Mouse (Mus musculus) kidney, postnatal 4 days (tissue): ENCODE measurements around the gene Mib2.
A peak's percentile ranks its signal among the peaks of the same experiment; 100 is the strongest.
"Not testable (repeated sequence)": the region's sequence is repeated elsewhere in the genome, so short reads cannot be mapped to it uniquely, and the experiment has no call there.

Experiments used
- DNase-seq, 2 experiments: peaks; one replicate each; pipeline ENCODE4 v3.0.0; 2021; ENCODE audit warnings: mixed read lengths in 2 of 2

Mib2 gene

DNA sequence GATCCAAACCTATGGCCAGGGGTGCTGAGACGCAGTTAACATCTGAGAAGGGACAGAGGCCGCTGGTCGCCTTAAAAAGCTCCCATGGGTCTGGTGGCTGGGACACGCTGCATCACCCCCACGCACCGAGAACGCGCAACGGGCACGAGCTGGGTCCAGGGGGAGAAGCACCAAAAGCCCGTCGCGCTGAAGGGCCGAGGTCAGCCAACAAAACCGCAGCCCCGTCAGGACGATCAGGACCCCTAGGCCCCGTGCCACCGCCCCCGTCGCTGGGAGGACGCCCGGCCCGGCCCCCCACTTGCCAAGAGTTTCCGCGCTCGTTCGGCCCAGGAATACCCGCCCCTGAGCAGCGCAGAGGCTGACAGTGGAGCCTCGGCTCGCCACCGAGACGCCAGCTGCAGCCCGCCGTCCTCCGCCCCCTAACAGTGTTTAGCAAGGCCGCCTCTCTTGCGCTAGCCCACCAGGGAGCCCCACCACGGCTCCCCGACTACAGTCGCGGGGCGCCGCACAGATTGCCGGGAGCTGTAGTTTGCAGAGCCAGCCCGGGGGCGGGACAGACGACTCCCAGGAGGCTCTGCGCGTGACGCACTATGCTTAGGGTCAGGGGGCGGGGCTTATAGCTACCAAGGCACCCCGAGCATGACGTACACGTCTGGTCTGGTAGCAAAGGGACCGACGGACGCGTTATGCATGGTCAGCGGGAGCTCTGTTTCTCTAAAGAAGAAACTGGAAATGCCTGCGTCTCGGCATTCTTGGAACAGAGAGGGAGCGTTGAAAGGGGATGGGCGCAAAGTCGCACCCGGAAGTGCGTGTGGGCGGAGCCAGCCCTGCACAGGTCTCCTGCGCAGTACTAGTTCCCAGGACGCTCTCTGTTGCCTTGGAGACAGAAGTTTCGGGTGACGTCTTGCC lies at the start of gene Mib2:
Gene Mib2 (minus strand): TSS at position 510 of the 909 bp plus-strand sequence.
- peak; percentile 98 to 99 for DNase-seq

DNA sequence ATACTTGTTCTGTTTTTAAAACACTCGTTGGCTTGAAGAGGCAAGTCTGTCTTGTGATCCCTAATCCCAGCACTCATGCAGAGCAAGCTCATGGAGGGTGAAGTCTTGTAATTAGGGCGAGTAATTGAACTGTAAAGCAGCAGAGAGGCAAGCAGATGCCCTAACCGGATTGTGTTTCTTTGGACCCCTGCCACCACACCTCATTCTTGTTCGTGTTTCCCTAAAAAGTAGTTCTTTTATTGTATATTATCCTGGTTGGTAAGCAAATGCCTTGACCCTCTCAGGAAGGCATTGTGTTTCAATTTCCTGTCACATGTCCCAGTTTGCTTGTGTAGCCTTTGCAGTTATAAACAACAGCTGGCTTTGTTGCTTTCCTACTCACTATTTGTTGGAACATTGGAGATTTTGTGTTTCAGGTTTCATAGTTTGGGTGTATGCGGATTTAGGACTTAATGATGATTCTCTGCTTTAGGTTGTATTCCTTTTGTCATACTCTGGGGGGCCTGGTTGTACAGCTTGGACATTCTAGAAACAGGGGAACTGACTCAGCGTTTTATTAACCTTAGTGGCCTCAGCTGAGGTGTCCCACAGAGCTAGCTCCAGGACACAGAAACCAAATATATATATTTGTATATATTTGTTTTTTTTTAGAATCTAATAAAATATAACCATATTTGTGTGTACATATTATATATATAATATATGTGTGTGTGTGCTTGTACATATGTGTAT lies 41.7 kb upstream of the Mib2 start:
- peak in 1 of 2 experiments; percentile 23 for DNase-seq

DNA sequence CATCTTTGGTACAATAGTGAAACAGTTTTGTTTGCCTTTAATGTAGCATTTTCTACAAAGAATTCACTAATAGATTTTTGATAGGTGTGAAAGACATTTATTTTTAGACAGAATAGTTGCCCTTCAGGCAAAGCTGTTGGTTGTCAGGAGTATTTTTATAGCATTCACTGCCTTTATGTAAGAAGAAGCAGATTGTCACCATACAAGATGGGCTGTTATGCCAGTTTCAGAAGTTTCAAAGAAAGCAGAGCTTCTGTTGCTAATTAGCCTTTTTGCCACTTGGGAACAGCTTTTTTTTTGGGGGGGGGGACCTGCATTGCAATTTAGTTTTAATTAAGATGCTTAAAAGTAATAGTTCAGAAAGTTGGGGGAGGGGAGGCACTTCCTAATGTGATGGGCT lies 40.0 kb upstream of the Mib2 start:
- no peak for DNase-seq

DNA sequence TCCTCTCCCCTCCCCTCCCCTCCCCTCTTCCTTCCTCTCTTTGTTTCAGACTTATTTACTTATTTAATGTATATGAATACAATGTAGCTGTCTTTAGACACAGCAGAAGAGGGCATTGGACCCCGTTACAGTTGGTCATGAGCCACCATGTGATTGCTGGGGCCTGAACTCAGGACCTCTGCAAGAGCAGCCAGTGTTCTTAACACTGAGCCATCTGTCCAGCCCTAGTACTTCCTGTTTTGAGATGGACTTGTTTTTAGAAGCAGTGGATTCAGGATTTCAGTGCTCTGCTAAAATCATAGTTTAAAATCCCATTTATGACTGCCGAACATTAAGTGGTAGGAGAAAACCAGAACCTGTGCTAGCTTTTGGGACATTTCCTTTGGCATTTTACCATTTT lies 39.6 kb upstream of the Mib2 start:
- DNase-seq: no peak

DNA sequence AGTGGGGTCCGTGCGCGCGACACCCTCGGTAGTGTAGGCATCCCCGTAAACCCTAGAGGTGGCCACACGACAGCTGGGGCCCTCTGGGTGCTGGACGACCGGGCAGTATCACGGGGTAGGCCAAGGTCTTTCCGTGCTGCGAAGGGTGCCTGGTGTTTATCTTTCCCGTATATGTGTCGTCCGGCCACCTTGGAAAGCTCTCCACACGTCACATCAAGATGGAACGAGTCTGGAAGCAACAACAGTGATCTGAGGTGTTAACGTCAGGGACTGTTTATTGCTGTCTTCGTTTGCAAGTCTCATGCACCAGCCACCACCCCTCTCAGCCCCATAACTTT lies 36.6 kb upstream of the Mib2 start:
- DNase-seq: no peak

DNA sequence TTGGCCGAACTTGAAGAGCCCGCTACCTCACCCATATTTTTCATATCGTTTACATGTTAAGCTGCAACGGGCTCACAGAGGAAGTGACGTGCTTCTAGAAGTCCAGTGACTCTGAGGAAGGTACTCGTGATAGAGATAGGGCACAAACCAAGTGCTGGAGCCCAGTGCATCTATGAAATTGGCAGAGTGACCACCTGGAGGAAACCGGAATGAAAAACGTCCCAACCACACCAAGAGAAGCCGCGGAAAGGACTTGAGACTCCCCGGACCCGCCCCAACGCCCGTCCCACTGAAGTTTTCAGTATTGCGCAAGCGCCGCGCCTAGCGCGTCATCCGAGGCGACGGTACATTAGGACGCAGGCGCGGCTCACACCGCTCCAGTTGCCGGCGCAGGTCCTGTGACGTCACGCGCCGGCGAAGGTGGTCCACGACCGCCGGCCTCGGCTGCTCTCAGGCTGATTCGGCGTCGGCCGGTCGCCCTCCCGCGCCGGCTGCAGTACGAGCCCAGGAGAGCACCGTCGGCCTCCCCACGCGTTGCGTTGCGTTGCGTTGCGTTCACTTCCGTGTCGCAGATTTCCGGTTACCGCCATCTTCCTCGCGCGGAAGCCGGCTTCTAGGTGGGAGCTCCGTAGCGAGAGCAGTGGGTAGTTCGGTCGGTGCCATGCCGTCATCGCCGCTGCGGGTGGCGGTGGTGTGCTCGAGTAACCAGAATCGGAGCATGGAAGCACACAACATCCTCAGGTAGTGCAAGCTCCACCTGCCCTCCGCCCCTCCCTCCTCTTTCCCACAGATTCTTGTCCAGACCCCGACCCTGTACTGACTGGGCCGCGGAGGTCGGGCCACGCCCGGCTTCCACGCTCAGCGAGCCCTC lies 36.0 kb upstream of the Mib2 start, which contains the start of gene Ssu72:
Gene Ssu72 (plus strand): TSS at position 80 of the 871 bp plus-strand sequence.
- DNase-seq: peak; percentile 96 to 97

DNA sequence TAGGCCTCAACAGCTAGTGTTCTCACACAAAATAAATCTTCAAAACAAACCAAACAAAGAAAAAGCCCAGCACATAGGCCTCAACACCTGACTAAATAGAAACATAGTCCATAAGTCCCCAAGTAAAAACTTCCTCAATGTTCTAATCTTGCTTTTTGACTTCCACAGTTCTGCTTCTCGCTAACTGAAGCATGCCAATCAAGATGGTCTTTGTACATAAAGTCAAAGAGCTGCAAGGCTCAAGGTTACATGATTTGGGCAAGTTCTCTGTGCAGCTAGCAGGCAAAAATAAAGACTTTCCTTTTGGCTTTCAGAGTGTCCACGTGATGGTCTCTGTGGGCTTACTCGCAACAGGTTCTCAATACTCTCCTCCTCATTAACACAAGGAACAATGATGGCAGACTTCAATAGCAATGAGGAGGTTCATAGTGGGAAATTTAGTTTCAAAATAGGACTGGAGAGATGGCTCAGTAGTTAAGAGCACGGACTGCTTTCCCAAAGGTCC lies 34.5 kb upstream of the Mib2 start:
- no peak for DNase-seq

DNA sequence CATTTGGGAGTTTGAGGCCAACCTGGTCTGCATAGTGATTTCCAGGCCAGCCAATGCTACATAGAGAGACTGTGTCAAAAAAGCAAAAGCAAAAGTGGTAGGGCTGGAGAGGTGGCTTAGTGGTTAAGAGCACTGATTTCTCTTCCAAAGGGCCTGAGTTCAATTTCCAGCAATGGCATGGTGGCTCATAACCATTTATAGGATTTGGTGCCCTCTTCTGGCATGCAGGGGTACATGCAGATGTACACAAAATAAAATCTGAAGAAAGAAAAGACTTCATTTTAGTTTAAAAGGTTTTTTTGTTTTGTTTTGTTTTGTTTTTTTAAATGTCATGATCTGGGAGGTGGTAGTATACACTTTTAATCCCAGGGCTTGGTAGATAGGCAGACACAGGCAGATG lies 31.4 kb upstream of the Mib2 start:
- no peak for DNase-seq

DNA sequence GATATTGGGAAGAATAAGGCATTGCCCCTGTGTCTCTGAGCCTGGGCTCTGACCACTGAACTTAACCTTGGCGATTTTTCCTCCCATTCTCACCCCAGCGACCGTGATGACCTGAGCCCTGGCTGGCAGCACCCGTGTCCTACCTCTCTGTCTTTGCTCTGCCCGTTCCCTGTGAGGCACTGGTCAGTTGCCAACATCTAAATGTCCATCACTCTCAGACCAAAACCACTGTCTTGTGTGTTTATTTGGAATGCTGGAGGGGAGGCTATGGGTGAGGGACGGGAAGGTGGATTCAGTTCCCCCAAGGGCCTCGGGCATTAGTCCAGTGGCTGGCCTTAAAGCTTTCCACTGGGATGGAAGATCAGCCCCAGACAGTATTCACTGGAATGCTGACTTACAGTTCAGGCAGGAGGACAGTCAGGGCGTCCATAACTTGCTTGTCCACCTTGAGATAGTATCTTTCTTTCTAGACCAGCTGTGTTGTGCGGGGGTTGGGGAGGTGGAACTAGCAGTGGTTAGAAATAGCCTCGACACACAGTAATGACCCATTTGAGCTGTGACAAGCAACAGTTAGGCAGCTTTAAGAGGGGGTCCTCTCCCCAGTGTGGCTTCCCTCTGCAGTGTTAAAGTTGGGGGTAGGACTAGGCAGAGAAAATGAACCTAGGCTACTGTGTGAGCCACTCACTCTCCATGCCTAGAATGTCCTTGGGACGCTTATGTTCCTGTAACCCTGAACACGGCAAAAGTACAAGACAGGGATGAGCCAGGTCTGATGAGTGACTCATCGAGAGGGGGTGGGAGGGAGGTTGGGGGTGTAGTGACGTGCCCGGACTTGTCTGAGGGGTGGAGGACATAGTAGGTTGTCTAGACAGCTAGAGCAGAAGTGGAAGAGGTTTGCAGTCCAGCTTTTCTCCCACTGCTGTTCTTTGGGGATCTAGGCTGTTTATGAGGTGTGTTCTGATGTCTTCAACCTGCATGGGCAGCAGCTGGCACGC lies 27.6 kb upstream of the Mib2 start:
- no peak for DNase-seq

DNA sequence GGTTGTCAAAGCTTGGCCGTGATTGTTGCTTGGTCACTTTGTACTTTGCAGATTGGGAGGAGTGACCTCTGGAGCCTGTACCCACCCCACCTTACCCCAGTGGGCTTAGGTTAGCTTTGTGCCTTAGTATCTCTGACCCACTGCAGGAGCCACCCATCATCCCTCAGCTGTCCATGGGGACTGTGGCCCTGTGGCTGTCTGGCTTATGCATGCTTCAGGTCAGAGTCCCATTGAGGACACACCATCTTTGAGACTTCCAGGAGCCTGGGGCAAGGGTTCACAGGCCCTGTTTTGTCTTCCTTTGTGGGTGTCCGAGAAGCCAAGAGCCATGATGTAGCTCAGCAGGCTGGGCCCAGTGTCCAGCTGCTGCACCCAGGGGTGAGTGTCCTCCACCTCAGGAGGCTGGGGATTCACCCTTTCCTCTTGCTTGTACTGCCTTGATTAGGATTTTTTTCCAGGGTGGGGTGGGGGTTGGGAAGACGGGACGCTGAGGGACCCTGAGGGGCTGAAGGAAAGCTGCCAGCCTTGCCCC lies 26.6 kb upstream of the Mib2 start:
- DNase-seq: no peak

DNA sequence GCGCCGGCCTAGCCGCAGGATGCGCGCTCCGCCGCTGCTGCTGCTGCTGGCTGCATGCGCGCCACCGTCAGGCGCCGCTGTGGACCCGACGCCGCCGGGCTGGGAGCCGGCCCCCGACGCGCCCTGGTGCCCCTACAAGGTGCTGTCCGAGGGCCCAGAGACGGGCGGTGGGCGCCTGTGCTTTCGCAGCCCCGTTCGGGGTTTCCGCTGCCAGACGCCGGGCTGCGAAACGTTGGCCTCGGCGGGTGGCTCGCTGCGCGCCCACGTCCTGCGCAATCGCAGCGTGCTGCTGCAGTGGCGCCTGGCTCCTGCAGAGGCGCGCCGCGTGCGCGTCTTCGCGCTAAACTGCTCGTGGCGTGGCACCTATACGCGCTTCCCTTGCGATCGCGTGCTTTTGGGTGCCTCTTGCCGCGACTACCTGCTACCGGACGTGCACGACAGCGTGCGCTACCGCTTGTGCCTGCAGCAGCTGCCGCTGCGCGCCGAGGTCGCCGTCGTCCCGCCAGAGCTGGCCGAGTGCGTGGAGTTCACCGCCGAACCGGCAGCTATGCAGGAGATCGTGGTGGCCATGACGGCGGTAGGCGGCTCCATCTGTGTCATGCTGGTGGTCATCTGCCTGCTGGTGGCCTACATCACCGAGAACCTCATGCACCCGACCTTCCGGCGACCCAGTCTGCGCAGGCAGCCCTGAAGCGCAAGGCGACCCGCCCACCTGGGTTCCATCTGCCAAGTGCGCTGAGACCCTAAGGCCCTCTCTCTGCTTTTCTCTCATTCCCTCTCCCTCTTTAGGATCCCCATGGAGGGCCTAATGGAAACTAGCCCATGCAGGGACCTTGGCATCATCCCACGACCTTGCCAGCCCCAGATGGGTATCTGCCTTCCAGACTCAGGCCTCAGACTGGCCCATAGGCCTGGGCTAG lies 25.7 kb upstream of the Mib2 start:
- DNase-seq: peak; percentile 69 to 82

DNA sequence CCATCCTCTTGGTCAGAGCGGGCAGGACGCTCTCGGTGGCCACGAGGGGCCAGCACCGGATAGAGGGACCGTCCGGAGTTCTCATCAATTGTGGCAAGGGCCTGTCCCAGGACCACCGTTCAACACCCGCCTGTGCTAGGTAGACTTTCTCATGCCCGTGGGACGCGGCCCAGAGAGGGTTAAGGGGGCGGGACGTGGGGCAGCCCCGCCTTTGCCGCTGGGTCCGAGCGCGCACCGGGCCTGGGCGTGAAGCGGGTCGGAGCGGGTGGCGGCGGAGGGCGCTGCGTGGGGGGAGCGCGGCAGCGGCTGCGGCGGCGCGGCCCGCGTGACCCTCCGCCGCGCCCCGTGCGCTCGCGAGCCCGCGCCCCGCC lies 25.1 kb upstream of the Mib2 start, which contains the start of gene Fndc10:
Gene Fndc10 (plus strand): TSS at position 232 of the 371 bp plus-strand sequence.
- peak; percentile 78 to 83 for DNase-seq

DNA sequence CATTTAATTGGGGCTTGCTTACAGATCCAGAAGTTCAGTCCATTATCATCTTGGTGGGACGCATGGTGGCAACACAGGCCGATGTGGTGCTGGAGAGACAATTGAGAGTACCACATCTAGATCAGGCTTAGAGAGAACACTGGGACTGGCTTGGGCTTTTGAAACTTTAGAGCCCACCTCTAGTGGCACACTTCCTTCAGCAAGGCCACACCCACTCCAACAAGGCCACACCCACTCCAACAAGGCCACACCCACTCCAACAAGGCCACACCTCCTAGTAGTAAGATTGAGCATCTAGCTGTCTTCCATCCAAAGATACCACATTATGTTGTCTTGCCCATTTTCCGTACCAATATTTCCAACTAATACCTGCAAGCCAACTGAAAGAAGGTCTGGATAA lies 23.4 kb upstream of the Mib2 start:
- peak in 1 of 2 experiments; percentile 23 for DNase-seq

DNA sequence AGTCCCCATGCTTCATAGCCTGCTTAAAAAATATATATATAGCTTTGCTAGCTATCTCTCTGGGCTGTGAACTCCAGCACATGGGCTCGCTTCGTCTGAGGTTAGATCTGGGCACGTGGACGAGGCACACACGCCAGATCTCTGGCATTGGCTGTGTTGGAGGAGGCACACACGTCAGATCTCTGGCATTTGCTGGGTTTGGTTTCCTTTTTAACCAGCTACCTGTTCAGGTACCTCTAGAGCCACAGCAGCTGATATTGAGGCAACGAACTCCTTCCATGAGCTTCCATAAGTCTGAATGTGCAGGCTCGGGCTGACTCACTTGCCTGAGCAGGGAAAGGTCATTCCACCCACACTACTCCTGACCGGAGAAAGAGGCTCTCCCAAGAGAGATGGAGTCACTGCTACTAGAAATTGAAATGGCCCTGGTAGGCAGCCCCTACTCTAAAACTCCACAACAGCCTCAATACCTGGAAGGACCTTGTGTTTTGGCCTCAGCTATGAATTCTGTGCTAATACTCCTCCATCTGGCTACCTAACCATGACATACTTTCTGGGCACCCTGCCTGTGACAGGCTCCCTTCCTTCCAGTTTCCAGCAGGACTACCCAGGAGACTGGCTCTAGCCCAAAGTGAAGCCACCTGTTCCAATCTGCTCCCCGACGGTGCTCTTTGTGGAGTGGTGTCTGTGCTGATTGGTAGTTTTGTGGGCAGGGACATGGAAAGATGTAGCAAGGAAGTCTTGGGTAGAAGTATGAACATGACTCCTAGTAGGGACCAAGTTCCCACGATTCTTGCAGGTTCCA lies 21.8 kb upstream of the Mib2 start:
- no peak for DNase-seq

DNA sequence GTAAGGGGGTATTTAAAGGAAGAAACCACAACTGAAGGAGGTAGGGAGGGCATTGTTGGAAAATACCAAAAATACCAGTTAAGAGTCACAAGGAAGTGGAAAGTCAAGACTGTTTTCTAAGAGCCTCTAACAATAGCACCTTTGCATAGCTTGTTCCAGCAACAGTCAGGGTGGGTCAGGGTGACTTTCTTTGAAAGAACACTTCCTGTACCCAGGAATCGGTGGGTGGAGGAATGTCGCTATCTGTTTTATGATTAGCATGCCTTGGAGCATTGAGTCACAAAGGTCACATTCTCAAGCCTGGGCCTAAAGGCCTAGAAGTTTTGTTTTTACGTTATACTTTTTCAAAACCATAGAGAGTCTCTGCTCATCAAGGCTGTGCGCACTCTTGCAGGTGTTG lies 18.8 kb upstream of the Mib2 start:
- DNase-seq: not testable (repeated sequence)

DNA sequence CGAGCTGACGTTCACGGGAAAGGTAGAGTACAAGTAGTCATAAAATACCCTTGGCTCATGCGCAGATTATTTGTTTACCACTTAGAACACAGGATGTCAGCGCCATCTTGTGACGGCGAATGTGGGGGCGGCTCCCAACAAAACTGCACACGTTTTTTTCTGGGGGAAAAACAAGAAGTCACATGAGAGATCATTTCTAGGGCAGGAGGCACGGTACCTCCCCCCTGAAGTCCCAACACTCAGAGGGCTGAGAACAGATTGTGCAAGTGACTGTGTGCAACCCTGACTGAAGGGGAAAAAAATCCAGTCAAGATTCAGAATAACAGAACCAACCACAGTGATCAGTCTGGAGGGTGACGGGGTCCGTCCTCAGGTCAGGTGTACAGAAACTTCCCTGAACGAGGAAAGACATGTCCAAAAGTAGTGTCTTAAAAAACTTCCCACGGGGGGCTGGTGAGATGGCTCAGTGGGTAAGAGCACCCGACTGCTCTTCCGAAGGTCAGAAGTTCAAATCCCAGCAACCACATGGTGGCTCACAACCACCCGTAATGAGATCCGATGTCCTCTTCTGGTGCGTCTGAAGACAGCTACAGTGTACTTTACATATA lies 14.8 kb upstream of the Mib2 start:
- not testable (repeated sequence) for DNase-seq

DNA sequence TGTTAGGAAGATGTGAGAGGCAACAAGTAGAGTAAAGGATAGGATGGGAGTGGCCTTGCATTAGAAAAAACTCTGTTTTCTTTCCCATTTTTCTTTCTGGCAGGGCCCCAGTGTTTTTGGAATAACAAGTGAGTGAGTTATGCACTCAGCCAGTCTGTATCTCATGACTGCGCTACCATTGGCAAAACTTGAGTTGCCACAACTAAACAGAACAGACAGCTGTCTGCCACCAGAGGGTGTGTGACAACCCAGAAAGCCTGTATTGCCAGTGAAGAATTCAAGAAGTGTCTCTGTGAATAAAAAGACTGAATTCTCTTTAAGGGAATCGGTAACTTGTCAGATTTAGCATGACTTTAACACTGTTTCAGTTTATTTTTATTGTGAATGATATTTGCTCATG lies 7.0 kb upstream of the Mib2 start:
- peak in 1 of 2 experiments; percentile 48 for DNase-seq

DNA sequence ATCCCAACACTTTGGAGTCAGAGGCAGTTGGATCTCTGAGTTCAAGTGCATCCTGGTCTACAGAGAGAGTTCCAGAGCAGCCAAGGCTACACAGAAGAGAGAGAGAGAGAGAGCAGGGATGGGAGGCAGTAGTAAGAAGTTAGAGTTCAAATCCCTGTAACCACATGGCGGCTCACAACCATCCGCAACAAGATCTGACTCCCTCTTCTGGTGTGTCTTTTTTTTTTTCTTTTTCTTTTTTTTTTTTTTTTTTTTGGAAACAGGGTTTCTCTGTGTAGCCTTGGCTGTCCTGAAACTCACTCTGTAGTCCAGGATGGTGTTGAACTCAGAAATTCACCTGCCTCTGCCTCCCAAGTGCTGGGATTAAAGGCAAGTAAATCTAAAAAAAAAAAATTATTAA lies 3.1 kb upstream of the Mib2 start:
- DNase-seq: no peak

DNA sequence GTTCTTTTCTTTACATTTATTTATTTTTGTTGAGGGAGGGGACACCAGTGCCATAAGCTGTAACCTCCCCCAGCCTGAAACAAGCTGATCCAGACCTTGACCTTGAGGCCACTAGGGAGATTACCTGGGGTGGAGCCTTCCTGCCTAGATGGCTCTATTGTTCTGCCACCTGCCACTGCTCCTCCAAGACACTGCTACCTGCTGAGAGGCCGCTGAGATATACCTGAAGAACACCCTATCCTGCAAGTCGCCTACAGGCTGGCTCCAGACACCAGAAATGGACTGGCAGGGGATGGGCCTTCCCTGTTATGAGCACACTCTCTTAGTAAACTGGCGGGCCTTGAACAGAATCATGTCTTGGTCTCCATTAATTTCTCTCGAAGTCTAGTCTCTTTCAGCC lies 1.2 kb upstream of the Mib2 start:
- not testable (repeated sequence) for DNase-seq
